Mouse (Mus musculus): Measurements from ENCODE around the gene Padi1.

DNA sequence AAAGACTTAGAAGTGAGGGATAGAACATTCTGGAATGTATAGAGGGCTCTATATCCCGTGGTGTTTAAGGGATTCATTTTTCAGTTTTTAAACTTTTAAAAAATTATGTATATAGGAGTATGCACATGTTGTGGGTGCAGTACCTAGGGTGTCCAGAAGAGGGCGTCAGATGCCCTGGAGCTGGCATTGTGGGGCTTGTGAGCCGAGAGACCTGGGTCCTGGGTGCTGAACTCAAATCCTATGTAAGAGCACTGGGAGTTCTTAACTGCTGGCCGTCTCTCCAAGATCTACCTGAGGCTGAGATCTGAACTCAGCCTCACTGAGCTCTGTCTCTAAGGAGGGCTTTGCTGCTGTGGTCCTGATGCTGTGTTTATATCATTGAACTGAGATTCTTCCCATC is 36.8 kb upstream of the Padi1 start:
- TF ChIP-seq CTCF (IDR thresholded peaks at IDR 0.05; ENCODE audit: extremely low read depth, insufficient read depth, low read length) (no peak), POLR2A (IDR thresholded peaks at IDR 0.05; ENCODE audit: extremely low read depth, insufficient read depth, low read length) (no peak)

All from cortical plate, adult 2 months (tissue).